Mouse (Mus musculus) myocyte (in vitro differentiated cells): ENCODE data around the gene Cnst. TPM values are rescaled to one million over a fixed set of nuclear protein-coding genes. Genes with fewer than 3 reads are reported as not detected.

Source experiments
- H3K27me3 ChIP-seq: one replicate; pipeline ENCODE4 v1.6.1; 2011; ENCODE audit not compliant: control insufficient read depth, insufficient read depth, insufficient read length
- H3K36me3 ChIP-seq: one replicate; pipeline ENCODE4 v1.6.1; 2011; ENCODE audit not compliant: control insufficient read depth, insufficient read depth
- H3K4me2 ChIP-seq: one replicate; pipeline ENCODE4 v1.6.1; 2011; ENCODE audit warnings: low read depth, control low read depth
- H3K4me3 ChIP-seq: one replicate; pipeline ENCODE4 v1.5.1; 2011; ENCODE audit warnings: mild to moderate bottlenecking, control low read depth, moderate library complexity
- H3K79me2 ChIP-seq: one replicate; pipeline ENCODE4 v1.6.1; 2011; ENCODE audit not compliant: control insufficient read depth, insufficient read depth
- H3ac ChIP-seq: one replicate; pipeline ENCODE4 v1.6.1; 2011; ENCODE audit not compliant: control insufficient read depth, insufficient read length
- CEBPB ChIP-seq: IDR thresholded peaks from 2 replicates; pipeline ENCODE4 v1.6.1; 2011; ENCODE audit warnings: mild to moderate bottlenecking, moderate library complexity; ENCODE audit not compliant: poor library complexity, insufficient read depth, severe bottlenecking
- E2F4 ChIP-seq: IDR thresholded peaks from one replicate; pipeline ENCODE4 v1.6.1; 2011; ENCODE audit warnings: mild to moderate bottlenecking, control low read depth, moderate library complexity; ENCODE audit not compliant: insufficient read depth
- MAX ChIP-seq: IDR thresholded peaks from one replicate; pipeline ENCODE4 v1.6.1; 2011; ENCODE audit warnings: low read depth, mild to moderate bottlenecking, control low read depth
- MYOD1 ChIP-seq, 3 experiments: IDR thresholded peaks; one replicate each; pipeline ENCODE4 v1.6.1; 2011; ENCODE audit warnings: control low read depth in 2 of 3, low read depth in 2 of 3, mild to moderate bottlenecking in 2 of 3, moderate library complexity in 1 of 3; ENCODE audit not compliant: insufficient read length in 2 of 3, control insufficient read depth in 1 of 3
- MYOG ChIP-seq, 3 experiments: IDR thresholded peaks; one replicate each; pipeline ENCODE4 v1.6.1; 2011; ENCODE audit warnings: control low read depth in 2 of 3, low read depth in 2 of 3, mild to moderate bottlenecking in 2 of 3; ENCODE audit not compliant: insufficient read length in 2 of 3, control insufficient read depth in 1 of 3, insufficient read depth in 1 of 3
- POLR2A ChIP-seq: IDR thresholded peaks from one replicate; pipeline ENCODE4 v1.6.1; 2011; ENCODE audit warnings: low read depth, mild to moderate bottlenecking, control low read depth, moderate library complexity; ENCODE audit not compliant: insufficient read length
- POLR2AphosphoS2 ChIP-seq: IDR thresholded peaks from one replicate; pipeline ENCODE4 v1.6.1; 2011; ENCODE audit warnings: low read depth, control low read depth; ENCODE audit not compliant: insufficient read length
- REST ChIP-seq: IDR thresholded peaks from one replicate; pipeline ENCODE4 v1.6.1; 2011; ENCODE audit warnings: mild to moderate bottlenecking, control low read depth, moderate library complexity; ENCODE audit not compliant: insufficient read depth, insufficient read length
- TCF12 ChIP-seq: IDR thresholded peaks from one replicate; pipeline ENCODE4 v1.6.1; 2011; ENCODE audit warnings: mild to moderate bottlenecking, control low read depth; ENCODE audit not compliant: poor library complexity, insufficient read depth, severe bottlenecking
- TCF3 ChIP-seq: IDR thresholded peaks from one replicate; pipeline ENCODE4 v1.6.1; 2011; ENCODE audit warnings: low read depth, control low read depth; ENCODE audit not compliant: insufficient read length
- USF1 ChIP-seq: IDR thresholded peaks from one replicate; pipeline ENCODE4 v1.6.1; 2011; ENCODE audit warnings: low read depth, mild to moderate bottlenecking, control low read depth, moderate library complexity
- polyA plus RNA-seq: library from polyadenylated mRNA; unstranded; fragments of >200 nt; fragmentation: generic; extraction: Trizol; gene quantifications from one replicate; pipeline ENCODE4 v1.2.1, GENCODE M21; 2012; ENCODE audit warnings: missing spikeins

The Cnst gene
- polyA plus RNA-seq, 1 experiment, result 14.0 TPM

GRCm38 (mm10) chr1:179664309-179664930 lies 118.2 kb downstream of the Cnst start:
- Histone ChIP-seq H3K36me3 (no peaks in the 10 kb centered on the region), H3ac (no peak overlapping the region), H3K4me2 (no peak overlapping the region), H3K79me2 (no peaks in the 10 kb centered on the region), H3K4me3 (no peak overlapping the region), H3K27me3 (no peaks in the 10 kb centered on the region)
- TF ChIP-seq MAX (no peak), TCF3 (no peak)

GRCm38 (mm10) chr1:179666971-179667370 lies 120.8 kb downstream of the Cnst start:
- TF ChIP-seq MYOD1 (IDR thresholded peaks at IDR 0.05; ENCODE audit: control insufficient read depth in 1 of 3, insufficient read length in 2 of 3, low read depth in 2 of 3), result no peak
- H3ac ChIP-seq, result no peak overlapping the region
- H3K4me3 ChIP-seq, result peak overlapping the region; percentile 66
- no peaks in the 10 kb centered on the region for H3K27me3 ChIP-seq
- no peaks in the 10 kb centered on the region for H3K36me3 ChIP-seq
- no peaks in the 10 kb centered on the region for H3K79me2 ChIP-seq
- peak overlapping the region; percentile 75 for H3K4me2 ChIP-seq

- peak overlapping the region; percentile 75 for H3K4me2 ChIP-seq
- H3K36me3 ChIP-seq, result no peaks in the 10 kb centered on the region
- TF ChIP-seq POLR2AphosphoS2 (no peak), CEBPB (no peak), MYOD1 (IDR thresholded peaks at IDR 0.05; ENCODE audit: control insufficient read depth in 1 of 3, insufficient read length in 2 of 3, low read depth in 2 of 3) (no peak), POLR2A (no peak), E2F4 (no peak), USF1 (no peak)
Measured at GRCm38 (mm10) chr1:179667450-179667849, 121.3 kb downstream of the Cnst start.

GRCm38 (mm10) chr1:179668013-179668805 lies 122.0 kb downstream of the Cnst start, which contains the start of gene Sccpdh:
Sccpdh (plus strand) TSS chr1:179668210.
- Histone ChIP-seq H3K79me2 (no peaks in the 10 kb centered on the region), H3K4me3 (peak within 1 kb of the TSS; percentile 66), H3K36me3 (no peaks in the 10 kb centered on the region), H3K4me2 (peak within 1 kb of the TSS; percentile 84), H3K27me3 (no peaks in the 10 kb centered on the region), H3ac (peak within 1 kb of the TSS; percentile 33)
- peak; percentile 92 for TF ChIP-seq POLR2AphosphoS2
- TF ChIP-seq TCF12, result no peak
- TF ChIP-seq MYOG (IDR thresholded peaks at IDR 0.05; ENCODE audit: control insufficient read depth in 1 of 3, insufficient read depth in 1 of 3, insufficient read length in 2 of 3, low read depth in 2 of 3), result peak in 2 of 3 experiments; percentile 27 to 46
- TF ChIP-seq POLR2A, result peak; percentile 93
- TF ChIP-seq MYOD1 (IDR thresholded peaks at IDR 0.05; ENCODE audit: control insufficient read depth in 1 of 3, insufficient read length in 2 of 3, low read depth in 2 of 3), result peak in 1 of 3 experiments; percentile 63

More at GRCm38 (mm10) chr1:179667450-179667849, 121.3 kb downstream of the Cnst start:
- Histone ChIP-seq H3ac (peak overlapping the region; percentile 33), H3K79me2 (no peaks in the 10 kb centered on the region), H3K27me3 (no peaks in the 10 kb centered on the region), H3K4me3 (peak overlapping the region; percentile 66)

- peak overlapping the region; percentile 33 for H3ac ChIP-seq
- TF ChIP-seq TCF3 (no peak), POLR2A (no peak), USF1 (no peak), MYOD1 (IDR thresholded peaks at IDR 0.05; ENCODE audit: control insufficient read depth in 1 of 3, insufficient read length in 2 of 3, low read depth in 2 of 3) (no peak), CEBPB (no peak), REST (no peak), TCF12 (no peak)
- H3K4me2 ChIP-seq, result peak overlapping the region; percentile 84
- H3K36me3 ChIP-seq, result peaks cover 6% of the 10 kb centered on the region
- H3K79me2 ChIP-seq, result no peaks in the 10 kb centered on the region
- peak overlapping the region; percentile 66 for H3K4me3 ChIP-seq
- H3K27me3 ChIP-seq, result no peaks in the 10 kb centered on the region
Measured at GRCm38 (mm10) chr1:179668836-179669537, 122.8 kb downstream of the Cnst start.
